Mouse (Mus musculus): ENCODE measurements around the gene Tle3. TPM values are rescaled to one million over a fixed set of nuclear protein-coding genes. Genes with fewer than 3 reads are reported as not detected.

Gene Tle3
- polyA plus RNA-seq, 1 experiment from 2014 or later, result 18.7 TPM

DNA sequence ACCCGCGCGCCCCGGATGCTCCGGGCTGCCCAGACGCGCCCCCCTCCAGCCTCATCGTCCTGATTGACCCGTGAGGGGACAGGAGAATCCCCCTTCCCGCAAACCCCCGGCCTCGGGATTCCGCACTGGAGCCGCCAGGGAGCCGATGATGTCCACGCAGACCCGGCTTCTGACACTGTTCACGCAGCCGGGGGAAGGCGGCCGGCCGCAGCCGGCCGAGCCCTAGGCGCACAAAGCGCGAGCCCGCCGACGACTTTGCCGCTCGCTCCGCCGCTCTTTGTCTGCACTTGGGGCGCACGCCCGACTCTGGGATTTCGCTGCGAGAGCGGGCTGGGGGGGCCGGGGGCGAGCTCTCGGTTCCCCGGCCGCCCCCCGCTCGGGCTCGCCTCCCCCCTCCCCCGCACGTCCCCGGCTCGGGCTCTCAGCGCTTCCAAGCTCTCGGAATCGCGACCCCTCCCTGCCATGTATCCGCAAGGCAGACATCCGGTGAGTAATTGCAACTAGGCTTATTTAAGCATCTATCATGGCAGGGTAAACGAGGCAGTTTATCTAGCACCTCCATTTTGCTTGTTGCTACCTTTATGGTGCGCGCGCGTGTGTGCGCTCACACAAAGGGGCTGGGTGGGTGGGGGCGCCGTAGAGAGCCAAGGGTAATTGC lies 939 bp downstream of the Tle3 start:
- H3K4me2 ChIP-seq (ENCODE audit: low read depth, low read length), result peak overlapping the region; percentile 97
- no peaks in the 10 kb centered on the region for H3K27me3 ChIP-seq (ENCODE audit: control insufficient read depth, insufficient read depth, low read length)
- no peaks in the 10 kb centered on the region for H3K9me3 ChIP-seq (ENCODE audit: control insufficient read depth, low read length)
- WGBS, result under 1% methylated on average over 46 of the region's 66 CpGs
- H3K36me3 ChIP-seq (ENCODE audit: control insufficient read depth, insufficient read depth, low read length), result no peaks in the 10 kb centered on the region
- H3K4me3 ChIP-seq (ENCODE audit: low read depth, low read length), result peak overlapping the region; percentile 95
- peak overlapping the region; percentile 98 for H3K9ac ChIP-seq (replicated peaks; ENCODE audit: low read depth, low read length)
- ATAC-seq (ENCODE audit: low read depth), result no peak
- H3K4me1 ChIP-seq (ENCODE audit: control insufficient read depth, insufficient read depth, low read length), result peaks cover 66% of the 10 kb centered on the region
- H3K27ac ChIP-seq (ENCODE audit: low read depth, low read length), result peak overlapping the region; percentile 92

DNA sequence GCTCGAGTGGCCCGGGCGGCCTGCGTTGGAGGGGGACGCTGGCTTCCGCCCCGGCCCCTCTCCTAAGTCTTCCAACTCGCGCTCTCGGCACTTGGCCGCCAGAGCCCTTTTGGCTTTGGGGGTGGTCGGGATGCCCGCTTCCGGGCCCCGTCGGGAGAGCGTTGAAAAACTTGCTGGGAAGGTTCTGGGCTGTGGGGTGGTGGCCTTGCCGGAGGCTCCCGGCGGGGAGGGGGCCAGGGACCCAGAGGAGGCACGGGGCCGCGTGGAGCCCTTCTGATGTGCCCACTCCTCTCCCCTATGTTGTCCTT lies 1.4 kb downstream of the Tle3 start:
- H3K4me1 ChIP-seq (ENCODE audit: control insufficient read depth, insufficient read depth, low read length), result peaks cover 66% of the 10 kb centered on the region
- H3K4me2 ChIP-seq (ENCODE audit: low read depth, low read length), result peak overlapping the region; percentile 97
- H3K36me3 ChIP-seq (ENCODE audit: control insufficient read depth, insufficient read depth, low read length), result no peaks in the 10 kb centered on the region
- peak overlapping the region; percentile 98 for H3K9ac ChIP-seq (replicated peaks; ENCODE audit: low read depth, low read length)
- H3K27ac ChIP-seq (ENCODE audit: low read depth, low read length), result peak overlapping the region; percentile 92
- no peaks in the 10 kb centered on the region for H3K9me3 ChIP-seq (ENCODE audit: control insufficient read depth, low read length)
- WGBS, result under 1% methylated on average over 23 of the region's 23 CpGs
- ATAC-seq (ENCODE audit: low read depth), result no peak
- peak overlapping the region; percentile 95 for H3K4me3 ChIP-seq (ENCODE audit: low read depth, low read length)
- no peaks in the 10 kb centered on the region for H3K27me3 ChIP-seq (ENCODE audit: control insufficient read depth, insufficient read depth, low read length)

DNA sequence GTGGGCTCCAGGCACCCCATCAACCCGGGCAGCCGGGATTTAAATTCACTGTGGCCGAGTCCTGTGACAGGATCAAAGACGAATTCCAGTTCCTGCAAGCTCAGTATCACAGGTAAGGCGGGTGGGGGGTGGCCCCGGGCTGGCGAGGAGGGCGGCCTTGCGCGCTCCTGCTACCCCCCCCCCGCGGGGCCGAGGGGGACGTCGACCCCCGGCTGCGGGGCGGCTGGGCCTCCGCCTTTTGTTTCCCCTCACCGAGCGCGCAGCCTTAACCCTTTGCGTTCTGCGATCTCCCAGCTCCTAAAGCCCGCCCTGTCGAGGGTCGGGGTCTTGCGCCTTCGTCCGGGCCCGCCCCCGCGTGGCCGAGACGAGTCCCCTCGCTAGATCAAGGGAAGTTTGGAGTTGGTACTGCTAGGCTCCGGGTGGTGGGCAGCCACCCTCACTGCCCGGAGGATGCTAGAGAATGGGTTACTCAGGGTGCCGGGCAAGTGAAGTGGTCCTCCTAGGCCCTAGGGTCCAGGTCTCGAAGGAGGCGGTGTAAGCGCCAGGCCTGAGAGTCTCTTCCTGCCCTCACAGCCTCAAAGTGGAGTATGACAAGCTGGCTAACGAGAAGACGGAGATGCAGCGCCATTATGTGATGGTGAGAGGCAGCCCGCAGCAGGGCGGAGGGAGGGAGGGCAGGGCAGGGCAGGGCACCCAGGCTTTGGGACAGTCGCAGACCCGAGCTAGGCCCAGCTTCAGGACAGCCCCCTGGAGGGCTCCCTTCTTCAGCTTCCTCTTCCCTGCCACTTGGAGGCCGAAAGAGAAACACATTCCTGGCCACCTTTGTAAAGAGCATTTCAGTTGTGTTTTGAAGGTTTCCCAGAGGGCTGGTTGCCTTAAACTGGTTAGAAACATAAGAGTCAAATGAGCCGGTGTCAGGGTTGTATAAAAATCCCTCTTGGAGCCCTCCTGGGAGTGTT lies 2.1 kb downstream of the Tle3 start:
- peaks cover 67% of the 10 kb centered on the region for H3K4me1 ChIP-seq (ENCODE audit: control insufficient read depth, insufficient read depth, low read length)
- H3K4me3 ChIP-seq (ENCODE audit: low read depth, low read length), result peak overlapping the region; percentile 95
- WGBS, result under 1% methylated on average over 48 of the region's 51 CpGs
- H3K9ac ChIP-seq (replicated peaks; ENCODE audit: low read depth, low read length), result peak overlapping the region; percentile 98
- H3K4me2 ChIP-seq (ENCODE audit: low read depth, low read length), result peak overlapping the region; percentile 97
- H3K36me3 ChIP-seq (ENCODE audit: control insufficient read depth, insufficient read depth, low read length), result 0 out of 2 replicates have a peak, but pooled peaks cover 3% of the 10 kb centered on the region
- H3K9me3 ChIP-seq (ENCODE audit: control insufficient read depth, low read length), result no peaks in the 10 kb centered on the region
- H3K27ac ChIP-seq (ENCODE audit: low read depth, low read length), result peak overlapping the region; percentile 92
- H3K27me3 ChIP-seq (ENCODE audit: control insufficient read depth, insufficient read depth, low read length), result no peaks in the 10 kb centered on the region
- ATAC-seq (ENCODE audit: low read depth), result no peak

DNA sequence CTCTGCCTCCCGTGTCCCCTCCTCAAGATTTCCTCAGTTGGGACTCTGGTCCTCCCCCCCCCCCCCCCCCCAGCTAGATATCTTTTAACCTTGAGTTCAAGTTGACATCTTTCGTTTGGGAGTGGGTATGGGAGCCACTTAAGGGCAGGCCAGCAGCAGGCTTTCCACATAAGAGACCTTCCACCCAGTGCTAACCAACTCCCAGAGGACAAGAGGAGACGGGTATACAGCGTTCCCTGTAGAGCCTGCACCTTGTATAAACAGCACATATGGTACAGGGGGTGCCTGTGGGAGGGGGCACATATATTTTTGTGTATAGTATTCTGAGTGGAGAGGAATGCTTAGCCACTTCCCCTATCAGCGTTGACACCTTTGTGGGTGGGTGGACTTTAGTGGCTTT lies 2.8 kb downstream of the Tle3 start:
- H3K36me3 ChIP-seq (ENCODE audit: control insufficient read depth, insufficient read depth, low read length), result 0 out of 2 replicates have a peak, but pooled peaks cover 3% of the 10 kb centered on the region
- H3K27me3 ChIP-seq (ENCODE audit: control insufficient read depth, insufficient read depth, low read length), result no peaks in the 10 kb centered on the region
- H3K9me3 ChIP-seq (ENCODE audit: control insufficient read depth, low read length), result no peaks in the 10 kb centered on the region
- H3K9ac ChIP-seq (replicated peaks; ENCODE audit: low read depth, low read length), result peak overlapping the region; percentile 98
- H3K4me2 ChIP-seq (ENCODE audit: low read depth, low read length), result peak overlapping the region; percentile 97
- no peak overlapping the region for H3K27ac ChIP-seq (ENCODE audit: low read depth, low read length)
- no peak for ATAC-seq (ENCODE audit: low read depth)
- 12% methylated on average over 5 of the region's 5 CpGs for WGBS
- H3K4me1 ChIP-seq (ENCODE audit: control insufficient read depth, insufficient read depth, low read length), result peaks cover 67% of the 10 kb centered on the region
- peak overlapping the region; percentile 95 for H3K4me3 ChIP-seq (ENCODE audit: low read depth, low read length)

DNA sequence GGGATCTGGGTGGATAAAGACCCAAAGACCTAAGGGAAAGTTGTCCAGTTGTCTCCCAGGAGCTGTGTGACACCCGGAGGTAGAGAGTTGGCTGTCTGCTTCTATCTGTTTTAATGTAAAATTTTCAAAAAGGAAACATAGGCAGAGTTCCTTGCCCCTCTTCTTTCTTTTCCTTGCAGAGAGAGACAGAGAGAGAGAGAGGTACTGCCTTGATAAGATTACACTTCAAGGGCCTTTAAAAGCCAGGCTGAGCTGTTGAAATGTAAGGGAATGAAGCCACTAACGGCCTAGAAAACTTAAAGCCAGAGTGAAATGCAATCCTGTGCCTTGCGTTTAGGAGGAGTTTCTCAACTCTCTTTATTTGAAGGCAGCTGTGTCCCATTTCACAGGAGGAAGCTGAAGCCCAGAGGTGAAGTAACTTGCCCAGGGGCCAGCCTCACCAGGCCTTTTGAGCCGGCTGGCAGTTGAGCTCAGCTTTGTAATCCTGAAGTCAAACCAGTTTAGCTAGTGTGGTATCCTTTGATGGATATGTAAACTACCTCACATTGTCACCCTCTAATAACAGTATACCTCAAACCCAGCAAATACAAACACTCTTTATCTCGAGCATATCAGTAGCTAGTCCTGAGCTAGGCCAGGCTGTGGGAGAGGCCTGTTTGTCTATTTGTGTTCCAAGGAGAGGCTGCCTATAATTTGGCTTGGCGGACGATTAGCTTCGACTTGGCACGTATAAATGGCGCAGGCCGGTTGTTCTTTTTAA lies 3.8 kb downstream of the Tle3 start:
- no peaks in the 10 kb centered on the region for H3K27me3 ChIP-seq (ENCODE audit: control insufficient read depth, insufficient read depth, low read length)
- H3K4me2 ChIP-seq (ENCODE audit: low read depth, low read length), result peak overlapping the region; percentile 97
- no peaks in the 10 kb centered on the region for H3K9me3 ChIP-seq (ENCODE audit: control insufficient read depth, low read length)
- peak overlapping the region; percentile 30; the same call in 1 of the 2 replicates for H3K9ac ChIP-seq (replicated peaks; ENCODE audit: low read depth, low read length)
- 0 out of 2 replicates have a peak, but pooled peaks cover 3% of the 10 kb centered on the region for H3K36me3 ChIP-seq (ENCODE audit: control insufficient read depth, insufficient read depth, low read length)
- ATAC-seq (ENCODE audit: low read depth), result no peak
- H3K4me1 ChIP-seq (ENCODE audit: control insufficient read depth, insufficient read depth, low read length), result peaks cover 75% of the 10 kb centered on the region
- WGBS, result 25% methylated on average over 11 of the region's 11 CpGs
- H3K27ac ChIP-seq (ENCODE audit: low read depth, low read length), result no peak overlapping the region
- peak overlapping the region; percentile 95 for H3K4me3 ChIP-seq (ENCODE audit: low read depth, low read length)

DNA sequence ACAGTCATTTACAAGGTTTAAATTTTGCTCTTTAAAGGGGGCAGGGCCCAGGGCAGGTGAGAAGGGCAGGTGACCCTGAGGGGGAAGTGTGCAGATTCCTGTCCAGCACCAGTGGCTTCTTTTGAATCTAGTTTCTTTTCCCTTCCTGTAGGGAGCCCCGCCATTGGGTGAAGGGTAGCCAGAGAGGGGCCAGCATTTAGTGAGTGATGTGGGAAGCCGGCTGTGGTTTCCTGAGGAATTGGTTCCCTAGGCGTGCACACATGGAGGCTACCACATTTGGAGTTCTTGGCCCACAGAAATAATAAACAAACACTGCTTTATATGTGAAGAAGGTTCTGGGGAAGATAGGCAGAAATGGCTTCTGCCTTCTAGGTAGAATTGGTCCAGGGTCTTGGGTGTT lies 4.5 kb downstream of the Tle3 start:
- no peak overlapping the region; the same call in 1 of the 2 replicates for H3K9ac ChIP-seq (replicated peaks; ENCODE audit: low read depth, low read length)
- H3K4me2 ChIP-seq (ENCODE audit: low read depth, low read length), result peak overlapping the region; percentile 97
- 0 out of 2 replicates have a peak, but pooled peaks cover 3% of the 10 kb centered on the region for H3K36me3 ChIP-seq (ENCODE audit: control insufficient read depth, insufficient read depth, low read length)
- no peak overlapping the region for H3K27ac ChIP-seq (ENCODE audit: low read depth, low read length)
- H3K4me3 ChIP-seq (ENCODE audit: low read depth, low read length), result peak overlapping the region; percentile 95
- 36% methylated on average over 3 of the region's 3 CpGs for WGBS
- peaks cover 75% of the 10 kb centered on the region for H3K4me1 ChIP-seq (ENCODE audit: control insufficient read depth, insufficient read depth, low read length)
- no peaks in the 10 kb centered on the region for H3K9me3 ChIP-seq (ENCODE audit: control insufficient read depth, low read length)
- no peaks in the 10 kb centered on the region for H3K27me3 ChIP-seq (ENCODE audit: control insufficient read depth, insufficient read depth, low read length)
- ATAC-seq (ENCODE audit: low read depth), result no peak

DNA sequence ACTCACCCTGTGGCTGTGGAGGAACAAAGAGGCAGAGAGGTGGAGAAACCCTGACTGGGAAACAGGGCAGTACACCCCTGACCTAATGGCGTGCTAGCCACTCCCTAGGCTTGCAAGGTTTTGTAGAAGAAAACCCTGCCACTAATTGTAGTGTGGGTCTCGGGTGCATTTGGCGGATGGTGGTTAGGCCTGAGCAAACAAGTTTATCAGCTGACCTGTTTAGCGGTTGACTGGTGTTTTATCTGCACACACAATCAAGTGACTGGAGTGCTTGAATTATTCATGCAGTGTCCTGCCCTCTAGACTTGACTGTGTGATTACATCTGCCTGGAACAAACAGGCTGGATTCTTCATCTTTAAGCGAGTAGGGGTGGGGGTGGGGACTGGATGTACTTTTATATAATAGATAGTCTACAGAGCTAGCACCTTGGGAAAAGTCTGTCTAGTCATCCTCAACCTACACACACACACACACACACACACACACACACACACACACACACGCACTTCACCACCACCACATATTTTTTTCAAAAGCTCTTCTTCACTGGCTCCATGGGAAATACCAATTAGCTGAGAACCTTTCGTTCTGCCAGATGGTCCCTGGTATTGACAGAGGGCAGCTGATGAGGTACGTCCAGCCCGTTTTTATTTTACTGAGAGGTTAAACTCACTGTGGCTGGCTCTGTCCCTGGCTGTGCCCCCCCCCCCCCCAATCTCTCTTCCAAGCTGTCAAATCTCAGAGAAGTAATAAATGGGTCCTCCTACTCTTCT lies 5.7 kb downstream of the Tle3 start:
- peak overlapping the region; percentile 26; the same call in 1 of the 2 replicates for H3K9ac ChIP-seq (replicated peaks; ENCODE audit: low read depth, low read length)
- H3K27ac ChIP-seq (ENCODE audit: low read depth, low read length), result peak overlapping the region; percentile 58; the same call in 1 of the 2 replicates
- 0 out of 2 replicates have a peak, but pooled peaks cover 3% of the 10 kb centered on the region for H3K36me3 ChIP-seq (ENCODE audit: control insufficient read depth, insufficient read depth, low read length)
- H3K9me3 ChIP-seq (ENCODE audit: control insufficient read depth, low read length), result no peaks in the 10 kb centered on the region
- peaks cover 77% of the 10 kb centered on the region for H3K4me1 ChIP-seq (ENCODE audit: control insufficient read depth, insufficient read depth, low read length)
- H3K27me3 ChIP-seq (ENCODE audit: control insufficient read depth, insufficient read depth, low read length), result no peaks in the 10 kb centered on the region
- peak overlapping the region; percentile 97 for H3K4me2 ChIP-seq (ENCODE audit: low read depth, low read length)
- 10% methylated on average over 9 of the region's 9 CpGs for WGBS
- peak overlapping the region; percentile 14 for H3K4me3 ChIP-seq (ENCODE audit: low read depth, low read length)
- no peak for ATAC-seq (ENCODE audit: low read depth)

DNA sequence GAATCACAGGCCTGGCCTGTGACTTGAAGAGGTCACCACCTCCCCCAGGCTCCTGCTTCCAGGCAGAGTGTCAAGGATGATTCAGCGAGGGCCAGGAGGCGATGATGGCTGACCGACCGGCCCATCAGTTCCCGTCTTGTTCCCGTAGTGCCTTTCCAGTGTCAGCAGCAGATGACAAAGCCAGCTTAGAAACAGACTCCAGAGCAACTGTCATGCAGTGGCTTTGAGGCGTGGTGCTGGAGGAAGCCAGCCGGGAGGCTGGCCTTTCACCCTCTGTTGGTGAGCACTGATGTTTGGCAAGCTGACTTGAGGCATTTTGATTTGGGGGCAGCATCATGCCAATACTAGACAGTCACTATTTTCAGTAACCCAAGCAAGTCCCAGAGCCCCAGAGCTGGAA lies 6.3 kb downstream of the Tle3 start:
- H3K27me3 ChIP-seq (ENCODE audit: control insufficient read depth, insufficient read depth, low read length), result no peaks in the 10 kb centered on the region

More for the DNA sequence above, 6.3 kb downstream of the Tle3 start:
- Histone ChIP-seq H3K36me3 (ENCODE audit: control insufficient read depth, insufficient read depth, low read length) (0 out of 2 replicates have a peak, but pooled peaks cover 3% of the 10 kb centered on the region), H3K9ac (replicated peaks; ENCODE audit: low read depth, low read length) (no peak overlapping the region), H3K4me3 (ENCODE audit: low read depth, low read length) (no peak overlapping the region), H3K4me1 (ENCODE audit: control insufficient read depth, insufficient read depth, low read length) (peaks cover 81% of the 10 kb centered on the region), H3K27ac (ENCODE audit: low read depth, low read length) (no peak overlapping the region), H3K4me2 (ENCODE audit: low read depth, low read length) (peak overlapping the region; percentile 97), H3K9me3 (ENCODE audit: control insufficient read depth, low read length) (no peaks in the 10 kb centered on the region)
- no peak for ATAC-seq (ENCODE audit: low read depth)
- 8% methylated on average over 8 of the region's 8 CpGs for WGBS

All from neural tube, embryonic 14.5 days (tissue).